Mouse (Mus musculus) kidney, adult 11 months (tissue): Measurements from ENCODE around the gene Wdr18.
A peak's percentile ranks its signal among the peaks of the same experiment; 100 is the strongest.

ENCODE experiments used
- DNase-seq: peaks from one replicate; pipeline ENCODE4 v3.0.0; 2022

Gene Wdr18

GRCm38 (mm10) chr10:80001945-80002344, 42.0 kb downstream of the Wdr18 start:
- DNase-seq, result no peak

GRCm38 (mm10) chr10:80002829-80003228, 42.9 kb downstream of the Wdr18 start:
- DNase-seq, result no peak

- no peak for DNase-seq
These were observed 43.7 kb downstream of the Wdr18 start for GRCm38 (mm10) chr10:80003374-80004232.

GRCm38 (mm10) chr10:80004233-80004705, 44.3 kb downstream of the Wdr18 start:
- DNase-seq, result no peak

- DNase-seq, result no peak
These were observed 51.8 kb downstream of the Wdr18 start for GRCm38 (mm10) chr10:80011740-80012139.

GRCm38 (mm10) chr10:80013609-80014008, 53.7 kb downstream of the Wdr18 start:
- no peak for DNase-seq

GRCm38 (mm10) chr10:80014484-80015290, 54.7 kb downstream of the Wdr18 start:
- no peak for DNase-seq

- no peak for DNase-seq
These were observed 55.6 kb downstream of the Wdr18 start for GRCm38 (mm10) chr10:80015583-80015982.

GRCm38 (mm10) chr10:80016511-80016910, 56.6 kb downstream of the Wdr18 start, which contains the start of gene Arhgap45:
Arhgap45 (plus strand) TSS chr10:80016653.
- no peak for DNase-seq

GRCm38 (mm10) chr10:80016931-80017330, 57.0 kb downstream of the Wdr18 start:
- no peak for DNase-seq

GRCm38 (mm10) chr10:80017361-80017760, 57.4 kb downstream of the Wdr18 start:
- DNase-seq, result no peak

- no peak for DNase-seq
These were observed 57.8 kb downstream of the Wdr18 start for GRCm38 (mm10) chr10:80017771-80018170.

GRCm38 (mm10) chr10:80018739-80019297, 58.9 kb downstream of the Wdr18 start:
- peak; percentile 24 for DNase-seq

- DNase-seq, result no peak
These were observed 59.6 kb downstream of the Wdr18 start for GRCm38 (mm10) chr10:80019471-80020131.
